Mouse (Mus musculus): ENCODE results near the gene Gm20814. TPM values are rescaled to one million over a fixed set of nuclear protein-coding genes. Genes with fewer than 3 reads are reported as not detected.
"Not testable (repeated sequence)": the region's sequence is repeated elsewhere in the genome, so short reads cannot be mapped to it uniquely, and the experiment has no call there.

Gene Gm20814
- not detected in 2 replicates for total RNA-seq (2012; rRNA removed)

- DNase-seq (ENCODE audit: low read depth, low spot score); H3K9me3 ChIP-seq (ENCODE audit: control insufficient read depth, insufficient read depth, low read depth, low read length); H3K27ac ChIP-seq (ENCODE audit: insufficient read depth, low read depth, low read length, poor library complexity, severe bottlenecking); H3K4me3 ChIP-seq (ENCODE audit: insufficient read depth in 1 of 2, low read depth in 1 of 2, low read length in 2 of 2, poor library complexity in 1 of 2, severe bottlenecking in 1 of 2); H3K36me3 ChIP-seq (ENCODE audit: control insufficient read depth, insufficient read depth, low read length, poor library complexity, severe bottlenecking); H3K9ac ChIP-seq (ENCODE audit: insufficient read depth, low read depth, low read length, poor library complexity, severe bottlenecking); H3K4me1 ChIP-seq (ENCODE audit: control insufficient read depth in 2 of 2, insufficient read depth in 2 of 2, low read length in 2 of 2, poor library complexity in 1 of 2); in situ Hi-C loops (cut with MboI; ENCODE audit: low sequenced_read_pairs in 2 of 2, unreplicated experiment in 2 of 2): not testable (repeated sequence)
These were observed at the start of gene Gm20814 for GRCm38 (mm10) chrY:75195556-75195955. Gm20814 (plus strand) TSS chrY:75195856.
